Mouse (Mus musculus): ENCODE results near the gene Nelfa. TPM values are rescaled to one million over a fixed set of nuclear protein-coding genes. Genes with fewer than 3 reads are reported as not detected.
"Not testable (repeated sequence)": the region's sequence is repeated elsewhere in the genome, so short reads cannot be mapped to it uniquely, and the experiment has no call there.

The Nelfa gene
- polyA plus RNA-seq, 1 experiment from 2014 or later = 36.0 TPM

DNA sequence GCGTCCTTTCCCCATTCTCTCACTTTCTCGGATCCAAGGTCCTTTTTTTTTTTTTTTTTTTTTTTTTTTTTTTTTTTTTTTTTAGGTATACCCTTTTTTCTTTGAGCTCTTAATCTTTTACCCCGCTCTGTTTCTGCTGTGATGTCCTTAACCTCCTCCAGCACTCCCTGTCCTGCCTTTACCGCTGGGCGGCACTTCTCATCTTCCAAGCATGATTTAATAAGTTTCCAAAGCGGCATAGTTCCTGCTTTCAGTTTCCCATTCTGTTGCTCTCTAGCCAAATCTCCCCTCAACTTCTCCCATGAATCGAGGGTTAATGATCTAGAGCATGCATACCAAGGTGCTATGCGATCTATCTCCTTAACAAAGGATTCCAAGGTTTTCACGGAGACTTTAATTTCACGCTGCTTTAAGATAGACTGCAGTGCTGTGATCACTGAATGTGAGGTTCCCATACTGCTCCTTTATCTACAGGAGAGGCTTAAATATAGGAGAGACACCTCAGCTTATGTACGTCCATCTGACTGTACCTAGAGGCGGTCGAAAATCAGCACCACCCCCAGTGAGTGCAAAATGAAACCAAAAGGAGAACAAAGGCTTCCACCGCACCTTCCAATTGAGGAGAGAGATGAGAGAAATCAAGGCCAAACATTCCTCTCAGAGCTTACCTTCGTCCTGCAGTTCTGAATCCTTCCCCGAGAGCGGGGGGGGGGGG is 17.4 kb upstream of the Nelfa start:
- H3K27me3 ChIP-seq (ENCODE audit: control insufficient read depth, insufficient read depth, low read length) = no peaks in the 10 kb centered on the region
- H3K4me3 ChIP-seq (ENCODE audit: low read depth, low read length) = no peak overlapping the region
- no peaks in the 10 kb centered on the region for H3K36me3 ChIP-seq (ENCODE audit: control insufficient read depth, insufficient read depth, low read length)
- no peak overlapping the region for H3K4me2 ChIP-seq
- no peak for ATAC-seq (replicated peaks; ENCODE audit: insufficient number of reproducible peaks, low FRiP score, low TSS enrichment)
- 80% methylated on average over 17 of the region's 17 CpGs for WGBS (ENCODE audit: insufficient replicate concordance)
- H3K9me3 ChIP-seq (replicated peaks; ENCODE audit: control insufficient read depth, low read length) = peaks cover 10% of the 10 kb centered on the region
- H3K4me1 ChIP-seq (ENCODE audit: control insufficient read depth, insufficient read depth, low read length) = no peaks in the 10 kb centered on the region
- no peak overlapping the region for H3K27ac ChIP-seq (ENCODE audit: low read depth, low read length)
- no peak overlapping the region for H3K9ac ChIP-seq (ENCODE audit: low read depth, low read length)

DNA sequence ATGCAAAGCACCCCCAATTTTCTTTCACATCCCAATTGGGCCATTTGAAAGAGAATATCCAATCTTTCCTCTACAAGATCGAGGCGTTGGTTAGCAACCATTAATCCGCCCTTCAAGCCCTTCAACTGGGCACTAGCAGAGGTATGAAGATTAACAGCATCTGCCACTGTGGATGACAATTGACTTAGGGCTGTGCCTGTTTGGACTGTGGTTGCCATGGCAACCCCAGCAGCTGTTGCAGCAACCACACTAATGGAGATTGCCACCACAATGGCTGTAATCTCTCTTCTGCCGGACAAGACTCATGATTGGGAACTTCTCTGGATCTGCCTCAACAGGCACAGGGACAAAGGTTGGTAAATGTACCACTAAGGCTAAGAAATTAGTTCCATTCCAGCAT is 12.1 kb upstream of the Nelfa start:
- 85% methylated on average over 4 of the region's 4 CpGs for WGBS (ENCODE audit: insufficient replicate concordance)
- Histone ChIP-seq H3K4me2 (no peak overlapping the region), H3K9me3 (replicated peaks; ENCODE audit: control insufficient read depth, low read length) (0 out of 2 replicates have a peak, but pooled peaks cover 4% of the 10 kb centered on the region)

DNA sequence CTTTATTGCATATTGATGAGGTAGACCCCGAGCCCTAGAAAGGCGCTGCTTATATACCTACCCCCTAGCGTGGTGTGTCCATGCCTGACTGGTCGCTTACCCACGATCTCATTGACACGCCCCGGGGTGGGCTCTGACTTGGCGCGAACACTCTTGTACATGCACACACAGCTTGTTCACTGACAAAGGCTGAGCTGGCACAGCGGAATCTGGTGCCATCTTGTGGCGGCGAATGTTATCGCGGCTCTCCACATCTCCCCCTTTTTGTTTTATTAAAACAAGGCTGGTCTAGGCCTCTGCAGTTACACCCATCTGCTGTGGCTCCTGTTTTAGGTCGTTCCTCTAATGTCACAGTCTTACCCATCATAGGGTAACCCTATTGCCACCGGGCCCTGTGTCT is 10.8 kb upstream of the Nelfa start:
- not testable (repeated sequence) for H3K9ac ChIP-seq (ENCODE audit: low read depth, low read length); H3K36me3 ChIP-seq (ENCODE audit: control insufficient read depth, insufficient read depth, low read length); H3K4me3 ChIP-seq (ENCODE audit: low read depth, low read length); H3K4me2 ChIP-seq; ATAC-seq (replicated peaks; ENCODE audit: insufficient number of reproducible peaks, low FRiP score, low TSS enrichment); H3K27ac ChIP-seq (ENCODE audit: low read depth, low read length); H3K9me3 ChIP-seq (replicated peaks; ENCODE audit: control insufficient read depth, low read length); H3K4me1 ChIP-seq (ENCODE audit: control insufficient read depth, insufficient read depth, low read length); H3K27me3 ChIP-seq (ENCODE audit: control insufficient read depth, insufficient read depth, low read length)
- WGBS (ENCODE audit: insufficient replicate concordance) = 78% methylated on average over 16 of the region's 16 CpGs

More for the DNA sequence above, 12.1 kb upstream of the Nelfa start:
- no peak overlapping the region for H3K27ac ChIP-seq (ENCODE audit: low read depth, low read length)
- no peak overlapping the region for H3K4me3 ChIP-seq (ENCODE audit: low read depth, low read length)
- H3K9ac ChIP-seq (ENCODE audit: low read depth, low read length) = no peak overlapping the region
- no peak for ATAC-seq (replicated peaks; ENCODE audit: insufficient number of reproducible peaks, low FRiP score, low TSS enrichment)
- no peaks in the 10 kb centered on the region for H3K4me1 ChIP-seq (ENCODE audit: control insufficient read depth, insufficient read depth, low read length)
- H3K27me3 ChIP-seq (ENCODE audit: control insufficient read depth, insufficient read depth, low read length) = no peaks in the 10 kb centered on the region
- H3K36me3 ChIP-seq (ENCODE audit: control insufficient read depth, insufficient read depth, low read length) = no peaks in the 10 kb centered on the region

GRCm38 (mm10) chr5:33938448-33938847 is 2.2 kb upstream of the Nelfa start:
- ATAC-seq (replicated peaks; ENCODE audit: insufficient number of reproducible peaks, low FRiP score, low TSS enrichment) = no peak
- peaks cover 8% of the 10 kb centered on the region for H3K4me1 ChIP-seq (ENCODE audit: control insufficient read depth, insufficient read depth, low read length)
- no peak overlapping the region for H3K4me2 ChIP-seq
- H3K9me3 ChIP-seq (replicated peaks; ENCODE audit: control insufficient read depth, low read length) = peaks cover 3% of the 10 kb centered on the region; the same call in 1 of the 2 replicates
- H3K9ac ChIP-seq (ENCODE audit: low read depth, low read length) = no peak overlapping the region
- H3K27me3 ChIP-seq (ENCODE audit: control insufficient read depth, insufficient read depth, low read length) = no peaks in the 10 kb centered on the region
- no peak overlapping the region for H3K27ac ChIP-seq (ENCODE audit: low read depth, low read length)
- WGBS (ENCODE audit: insufficient replicate concordance) = 83% methylated on average over 3 of the region's 3 CpGs
- H3K36me3 ChIP-seq (ENCODE audit: control insufficient read depth, insufficient read depth, low read length) = peaks cover 4% of the 10 kb centered on the region
- no peak overlapping the region for H3K4me3 ChIP-seq (ENCODE audit: low read depth, low read length)

DNA sequence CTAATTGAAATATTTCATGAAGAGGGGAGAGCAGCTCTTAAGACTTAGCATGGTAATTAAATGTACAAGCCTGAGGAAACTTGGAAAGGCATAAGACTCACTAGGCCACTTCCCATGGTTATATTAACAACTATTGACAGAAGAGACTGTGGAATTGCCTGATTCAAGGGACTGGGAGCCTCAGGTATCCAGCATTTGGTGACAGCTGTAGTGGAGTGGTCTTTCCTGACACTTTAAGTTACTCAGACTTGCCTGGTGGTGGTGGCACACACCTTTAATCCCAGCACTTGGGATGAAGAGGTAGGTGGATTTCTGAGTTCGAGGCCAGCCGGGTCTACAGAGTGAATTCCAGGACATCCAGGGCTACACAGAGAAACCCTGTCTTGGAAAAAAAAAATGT is 1.0 kb upstream of the Nelfa start:
- H3K27ac ChIP-seq (ENCODE audit: low read depth, low read length) = no peak overlapping the region
- WGBS (ENCODE audit: insufficient replicate concordance) = 93% methylated on average over 2 of the region's 2 CpGs
- H3K4me3 ChIP-seq (ENCODE audit: low read depth, low read length) = peak overlapping the region; percentile 88; the same call in 1 of the 2 replicates
- peak overlapping the region; percentile 79 for H3K4me2 ChIP-seq
- H3K9me3 ChIP-seq (replicated peaks; ENCODE audit: control insufficient read depth, low read length) = peaks cover 3% of the 10 kb centered on the region; the same call in 1 of the 2 replicates
- no peak for ATAC-seq (replicated peaks; ENCODE audit: insufficient number of reproducible peaks, low FRiP score, low TSS enrichment)
- no peaks in the 10 kb centered on the region for H3K27me3 ChIP-seq (ENCODE audit: control insufficient read depth, insufficient read depth, low read length)
- no peak overlapping the region for H3K9ac ChIP-seq (ENCODE audit: low read depth, low read length)
- H3K4me1 ChIP-seq (ENCODE audit: control insufficient read depth, insufficient read depth, low read length) = peaks cover 8% of the 10 kb centered on the region
- peaks cover 4% of the 10 kb centered on the region for H3K36me3 ChIP-seq (ENCODE audit: control insufficient read depth, insufficient read depth, low read length)

- Histone ChIP-seq H3K4me1 (ENCODE audit: control insufficient read depth, insufficient read depth, low read length) (peaks cover 8% of the 10 kb centered on the region), H3K9me3 (replicated peaks; ENCODE audit: control insufficient read depth, low read length) (no peaks in the 10 kb centered on the region; the same call in 1 of the 2 replicates), H3K4me2 (peak overlapping the region; percentile 69), H3K36me3 (ENCODE audit: control insufficient read depth, insufficient read depth, low read length) (peaks cover 4% of the 10 kb centered on the region), H3K4me3 (ENCODE audit: low read depth, low read length) (peak overlapping the region; percentile 88), H3K9ac (ENCODE audit: low read depth, low read length) (peak overlapping the region; percentile 97), H3K27me3 (ENCODE audit: control insufficient read depth, insufficient read depth, low read length) (no peaks in the 10 kb centered on the region), H3K27ac (ENCODE audit: low read depth, low read length) (peak overlapping the region; percentile 93)
- under 1% methylated on average over 38 of the region's 39 CpGs for WGBS (ENCODE audit: insufficient replicate concordance)
- peak; percentile 71 for ATAC-seq (replicated peaks; ENCODE audit: insufficient number of reproducible peaks, low FRiP score, low TSS enrichment)
Observed at GRCm38 (mm10) chr5:33935700-33936111, 507 bp downstream of the Nelfa start.

GRCm38 (mm10) chr5:33934877-33935276 is 1.3 kb downstream of the Nelfa start:
- peak overlapping the region; percentile 69 for H3K4me2 ChIP-seq
- H3K27ac ChIP-seq (ENCODE audit: low read depth, low read length) = no peak overlapping the region
- no peaks in the 10 kb centered on the region for H3K27me3 ChIP-seq (ENCODE audit: control insufficient read depth, insufficient read depth, low read length)
- no peaks in the 10 kb centered on the region for H3K9me3 ChIP-seq (replicated peaks; ENCODE audit: control insufficient read depth, low read length)
- no peak overlapping the region for H3K9ac ChIP-seq (ENCODE audit: low read depth, low read length)
- peak overlapping the region; percentile 88 for H3K4me3 ChIP-seq (ENCODE audit: low read depth, low read length)
- WGBS (ENCODE audit: insufficient replicate concordance) = 75% methylated on average over 7 of the region's 7 CpGs
- peaks cover 5% of the 10 kb centered on the region for H3K36me3 ChIP-seq (ENCODE audit: control insufficient read depth, insufficient read depth, low read length)
- H3K4me1 ChIP-seq (ENCODE audit: control insufficient read depth, insufficient read depth, low read length) = peaks cover 8% of the 10 kb centered on the region
- ATAC-seq (replicated peaks; ENCODE audit: insufficient number of reproducible peaks, low FRiP score, low TSS enrichment) = no peak

GRCm38 (mm10) chr5:33934081-33934480 is 2.1 kb downstream of the Nelfa start:
- H3K4me3 ChIP-seq (ENCODE audit: low read depth, low read length) = no peak overlapping the region

GRCm38 (mm10) chr5:33932413-33932812 is 3.8 kb downstream of the Nelfa start:
- Histone ChIP-seq H3K4me1 (ENCODE audit: control insufficient read depth, insufficient read depth, low read length) (peaks cover 8% of the 10 kb centered on the region), H3K4me2 (no peak overlapping the region), H3K9me3 (replicated peaks; ENCODE audit: control insufficient read depth, low read length) (no peaks in the 10 kb centered on the region), H3K27me3 (ENCODE audit: control insufficient read depth, insufficient read depth, low read length) (no peaks in the 10 kb centered on the region), H3K36me3 (ENCODE audit: control insufficient read depth, insufficient read depth, low read length) (peaks cover 19% of the 10 kb centered on the region), H3K27ac (ENCODE audit: low read depth, low read length) (no peak overlapping the region), H3K4me3 (ENCODE audit: low read depth, low read length) (no peak overlapping the region), H3K9ac (ENCODE audit: low read depth, low read length) (no peak overlapping the region)
- 88% methylated on average over 2 of the region's 2 CpGs for WGBS (ENCODE audit: insufficient replicate concordance)
- no peak for ATAC-seq (replicated peaks; ENCODE audit: insufficient number of reproducible peaks, low FRiP score, low TSS enrichment)

More at GRCm38 (mm10) chr5:33934081-33934480, 2.1 kb downstream of the Nelfa start:
- Histone ChIP-seq H3K36me3 (ENCODE audit: control insufficient read depth, insufficient read depth, low read length) (peaks cover 12% of the 10 kb centered on the region), H3K4me1 (ENCODE audit: control insufficient read depth, insufficient read depth, low read length) (peaks cover 8% of the 10 kb centered on the region), H3K27ac (ENCODE audit: low read depth, low read length) (no peak overlapping the region), H3K9ac (ENCODE audit: low read depth, low read length) (no peak overlapping the region), H3K9me3 (replicated peaks; ENCODE audit: control insufficient read depth, low read length) (no peaks in the 10 kb centered on the region), H3K4me2 (peak overlapping the region; percentile 69), H3K27me3 (ENCODE audit: control insufficient read depth, insufficient read depth, low read length) (no peaks in the 10 kb centered on the region)
- 90% methylated on average over 2 of the region's 2 CpGs for WGBS (ENCODE audit: insufficient replicate concordance)
- ATAC-seq (replicated peaks; ENCODE audit: insufficient number of reproducible peaks, low FRiP score, low TSS enrichment) = no peak
